Mouse (Mus musculus) retina, postnatal 1 day (tissue): ENCODE results near the gene Nfkb2.

Experiments
- DNase-seq: peaks from one replicate; pipeline ENCODE4 v3.0.0-alpha.2; 2012

Gene Nfkb2

GRCm38 (mm10) chr19:46304216-46304841 lies at the start of gene Nfkb2:
Gene Nfkb2, plus strand, starts transcription at chr19:46304320.
- peak; percentile 94 for DNase-seq

GRCm38 (mm10) chr19:46264762-46265161 lies 39.4 kb upstream of the Nfkb2 start:
- DNase-seq: no peak

DNA sequence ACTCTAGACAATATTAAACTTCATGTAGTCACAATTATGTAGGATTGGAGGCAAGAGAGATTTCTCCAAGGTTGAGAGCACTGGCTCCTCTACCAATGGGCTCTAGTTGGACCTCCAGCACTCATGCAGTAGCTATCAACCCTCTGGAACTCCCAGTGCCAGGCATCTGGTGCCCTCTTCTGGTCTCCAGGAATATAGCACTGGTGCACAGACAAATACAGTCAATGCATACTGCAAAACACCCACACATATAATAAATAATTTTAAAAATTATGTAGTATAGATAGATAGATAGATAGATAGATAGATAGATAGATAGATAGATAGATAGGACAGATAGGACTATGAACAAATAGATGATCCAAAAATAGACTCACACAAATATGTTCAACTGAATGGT lies 28.8 kb upstream of the Nfkb2 start:
- DNase-seq: peak; percentile 28

GRCm38 (mm10) chr19:46282081-46282849 lies 21.9 kb upstream of the Nfkb2 start:
- no peak for DNase-seq

DNA sequence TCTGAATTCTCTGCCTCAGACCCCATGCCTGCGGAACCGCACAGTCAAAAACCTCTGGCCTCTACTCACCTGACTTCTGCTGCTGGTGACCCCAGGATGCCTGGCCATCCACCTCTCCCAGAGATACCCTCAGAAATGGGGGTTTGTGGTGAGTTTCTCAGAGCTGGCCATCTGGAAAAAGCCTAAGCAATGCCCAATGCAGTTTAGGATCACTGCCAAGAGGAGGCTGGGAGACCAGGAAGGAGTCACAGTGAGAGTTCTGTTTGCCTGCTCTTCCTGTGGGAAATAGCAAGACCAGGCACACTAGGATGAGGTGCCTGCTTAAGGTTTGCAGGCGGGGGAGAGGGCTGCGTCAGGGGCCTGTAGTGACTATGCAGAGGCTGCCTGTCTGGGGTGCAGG lies 19.4 kb upstream of the Nfkb2 start:
- DNase-seq: no peak

DNA sequence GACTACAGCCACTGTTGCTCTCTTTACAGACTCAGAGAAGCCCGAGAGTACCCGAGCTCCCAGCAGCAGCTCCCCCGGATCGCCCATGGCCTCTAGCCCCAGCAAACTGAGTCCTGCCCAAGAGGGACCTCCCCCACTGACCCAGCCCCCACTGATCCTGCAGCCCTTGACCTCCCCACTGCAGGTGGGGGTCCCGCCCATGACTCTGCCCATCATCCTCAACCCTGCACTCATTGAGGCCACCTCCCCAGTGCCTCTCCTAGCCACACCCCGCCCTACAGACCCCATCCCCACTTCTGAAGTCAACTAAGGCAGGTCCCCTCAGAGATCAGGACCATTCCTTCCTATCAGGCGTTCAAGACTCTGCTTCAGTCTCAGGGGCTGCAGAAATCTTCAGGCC lies 18.5 kb upstream of the Nfkb2 start:
- no peak for DNase-seq

- no peak for DNase-seq
Observed at GRCm38 (mm10) chr19:46286047-46286446, 18.1 kb upstream of the Nfkb2 start.

DNA sequence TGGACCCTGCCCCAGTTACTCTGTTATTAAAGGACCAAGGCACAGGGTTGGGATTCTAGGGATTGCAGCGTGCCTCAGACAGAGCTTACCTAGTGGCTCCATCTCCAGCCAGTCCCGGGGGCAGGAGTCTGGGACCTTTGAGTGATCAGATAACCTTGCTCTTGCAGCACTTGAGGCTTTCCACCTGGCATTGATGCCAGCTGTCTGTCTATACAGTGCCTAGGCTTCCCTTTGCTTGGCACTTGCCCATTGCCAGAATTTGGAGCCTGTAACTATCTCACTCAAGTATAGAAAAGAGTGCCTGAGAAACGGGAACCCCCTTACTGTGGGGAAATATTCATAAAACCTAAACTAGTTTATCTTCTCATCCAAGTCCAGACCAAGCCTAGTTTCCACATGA lies 17.2 kb upstream of the Nfkb2 start:
- DNase-seq: no peak

DNA sequence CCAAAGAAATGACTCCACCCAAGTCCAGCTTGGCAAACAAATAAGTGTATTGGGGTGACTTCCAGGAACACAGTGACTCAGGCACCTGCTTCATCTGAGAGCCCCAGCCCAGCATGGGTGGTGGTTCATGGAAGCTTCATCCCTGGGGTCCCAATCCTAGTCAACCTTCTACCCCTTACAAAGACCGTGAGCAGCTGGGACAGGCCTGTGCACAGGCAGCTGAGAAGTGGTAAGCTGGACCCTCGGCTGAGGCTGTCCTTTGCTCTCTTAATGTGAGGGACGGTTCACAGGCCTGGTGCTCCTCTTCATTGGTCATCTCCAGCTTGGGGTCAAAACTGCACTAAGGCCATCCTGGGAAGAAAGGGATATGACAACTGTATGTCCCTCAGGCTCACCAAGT lies 16.6 kb upstream of the Nfkb2 start:
- no peak for DNase-seq

DNA sequence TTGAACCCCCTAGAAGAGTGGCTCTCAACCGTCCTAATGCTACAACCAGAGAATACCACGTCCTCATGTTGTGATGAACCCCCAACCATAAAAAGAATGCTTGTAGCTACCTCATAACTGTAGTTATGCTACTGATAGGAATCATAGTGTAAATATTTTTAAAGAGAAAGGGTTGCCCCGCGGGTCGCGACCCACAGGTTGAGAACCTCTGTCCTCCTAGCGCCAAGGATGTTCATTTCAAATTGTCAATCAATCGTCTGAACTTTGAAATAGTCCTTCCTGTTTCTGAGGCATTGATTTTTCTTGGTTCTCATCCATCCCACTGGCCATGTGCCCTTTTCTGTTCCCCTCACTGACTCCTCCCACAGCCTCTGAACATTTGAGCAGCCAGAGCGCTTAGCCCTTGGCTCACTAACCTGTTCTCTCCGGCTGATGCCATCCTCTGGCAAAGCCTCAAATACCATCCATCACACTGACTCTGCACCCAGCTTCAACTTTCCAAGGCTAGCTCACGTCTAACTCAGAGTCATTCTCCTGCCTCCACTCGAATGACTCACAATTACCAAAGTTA lies 13.5 kb upstream of the Nfkb2 start:
- DNase-seq: no peak

DNA sequence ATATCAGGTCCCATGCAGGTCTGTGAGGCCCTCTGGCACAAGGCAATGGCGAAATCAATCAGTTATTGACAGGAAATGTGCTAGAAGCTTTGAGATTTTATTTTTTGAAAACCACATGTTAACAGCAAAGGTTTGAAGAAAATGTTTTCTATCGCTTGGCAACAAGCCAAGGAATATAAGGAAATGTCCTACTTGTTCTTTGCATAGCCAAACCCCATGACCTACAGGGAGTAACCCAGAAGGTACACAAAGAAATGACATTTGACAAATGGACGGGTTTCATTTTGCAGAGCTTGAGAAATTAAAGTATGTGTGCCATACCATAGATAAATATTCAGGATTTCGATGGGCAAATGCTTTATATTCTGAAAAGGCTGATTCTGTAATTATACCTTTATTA lies 7.2 kb upstream of the Nfkb2 start:
- DNase-seq: no peak

GRCm38 (mm10) chr19:46300294-46301045 lies 3.6 kb upstream of the Nfkb2 start:
- no peak for DNase-seq

DNA sequence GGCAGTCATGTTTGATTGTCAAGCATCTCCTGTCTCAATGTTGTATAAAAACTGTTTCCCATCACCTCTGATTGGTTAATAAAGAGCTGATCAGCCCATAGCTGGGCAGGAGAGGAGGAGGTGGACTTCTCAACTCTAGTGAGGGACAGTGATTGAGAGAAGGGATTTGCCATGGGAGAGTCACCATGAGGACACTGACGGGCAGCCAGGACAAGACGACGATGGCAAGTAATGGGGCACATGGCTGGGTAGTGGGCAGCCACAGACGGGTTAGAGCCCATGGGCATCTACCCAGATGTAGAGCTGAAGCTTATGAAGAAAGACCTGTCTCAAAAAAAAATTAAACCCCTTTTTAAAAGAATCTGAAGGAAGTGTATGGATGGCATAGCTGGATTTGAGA lies 1.6 kb upstream of the Nfkb2 start:
- no peak for DNase-seq

- no peak for DNase-seq
Observed at GRCm38 (mm10) chr19:46303251-46304215, 587 bp upstream of the Nfkb2 start.

DNA sequence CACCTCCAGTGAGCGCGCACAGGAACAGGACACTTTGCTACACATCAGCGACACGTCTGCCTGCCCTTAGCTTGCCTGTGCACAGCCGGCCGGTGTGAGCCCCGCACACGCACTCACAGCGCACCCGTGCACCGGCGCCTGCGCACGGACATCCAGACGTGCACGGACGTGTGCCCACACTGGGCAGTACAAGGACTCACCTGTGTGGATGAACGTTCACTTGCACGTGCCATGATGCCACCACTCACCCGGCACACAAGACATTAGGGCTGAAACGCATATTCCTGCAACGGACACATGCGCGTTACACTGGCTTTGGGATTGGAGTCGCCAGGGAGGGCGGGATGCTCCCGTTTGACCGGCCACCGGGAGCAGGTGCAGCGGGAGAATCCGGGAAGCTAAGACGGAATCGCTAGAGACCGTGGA lies 801 bp downstream of the Nfkb2 start:
- DNase-seq: no peak

- DNase-seq: peak; percentile 89
Observed at GRCm38 (mm10) chr19:46305432-46306267, 1.5 kb downstream of the Nfkb2 start.

DNA sequence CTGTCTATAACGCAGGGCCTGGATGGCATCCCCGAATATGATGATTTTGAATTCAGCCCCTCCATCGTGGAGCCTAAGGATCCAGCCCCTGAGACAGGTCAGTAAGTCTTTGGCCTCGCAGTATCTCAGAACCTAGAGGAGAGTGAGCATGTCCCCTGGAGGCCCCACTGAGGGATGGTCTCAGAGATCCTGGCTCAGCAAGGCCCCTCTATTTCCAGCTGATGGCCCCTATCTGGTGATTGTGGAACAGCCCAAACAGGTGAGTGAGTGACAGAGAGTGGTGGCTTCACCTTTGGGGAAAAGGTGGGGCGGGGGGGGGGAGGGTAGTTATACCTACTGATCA lies 2.1 kb downstream of the Nfkb2 start:
- DNase-seq: no peak

DNA sequence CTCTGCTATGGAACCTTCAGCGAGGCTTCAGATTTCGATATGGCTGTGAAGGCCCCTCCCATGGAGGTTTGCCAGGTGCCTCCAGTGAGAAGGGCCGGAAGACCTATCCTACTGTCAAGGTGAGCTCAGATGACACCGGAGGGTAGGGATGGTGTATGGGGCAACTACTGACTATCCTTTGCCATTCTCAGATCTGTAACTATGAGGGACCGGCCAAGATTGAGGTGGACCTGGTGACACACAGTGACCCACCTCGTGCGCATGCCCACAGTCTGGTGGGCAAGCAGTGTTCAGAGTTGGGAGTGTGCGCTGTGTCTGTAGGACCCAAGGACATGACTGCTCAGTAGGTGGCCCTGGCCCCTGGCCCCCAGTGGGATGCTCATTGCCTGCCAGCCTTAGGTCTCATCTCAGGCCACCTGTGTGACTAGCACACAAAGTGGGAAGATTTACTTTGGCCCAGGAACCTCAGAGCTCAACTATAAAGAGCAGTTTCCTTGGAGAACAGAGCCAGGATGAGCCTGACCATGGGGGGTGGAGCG lies 2.7 kb downstream of the Nfkb2 start:
- DNase-seq: no peak

GRCm38 (mm10) chr19:46307781-46308180 lies 3.7 kb downstream of the Nfkb2 start:
- DNase-seq: no peak

- no peak for DNase-seq
Observed at GRCm38 (mm10) chr19:46308303-46308702, 4.2 kb downstream of the Nfkb2 start.
